Mouse (Mus musculus) forebrain, embryonic 11.5 days (tissue): ENCODE results near the gene Yy1. TPM values are rescaled to one million over a fixed set of nuclear protein-coding genes. Genes with fewer than 3 reads are reported as not detected.
A peak's percentile ranks its signal among the peaks of the same experiment; 100 is the strongest.

Experiments
- ATAC-seq: fragments of 200-750 bp; cut with Nextera tagmentation; replicated peaks from 2 replicates; pipeline ENCODE4 v1.8.0; 2017; ENCODE audit warnings: moderate TSS enrichment; ENCODE audit not compliant: low FRiP score
- DNase-seq: peaks from one replicate; pipeline ENCODE4 v3.0.0-alpha.2; 2017; ENCODE audit warnings: low spot score
- H3K27ac ChIP-seq: fragments of 300-500 bp; sonication (generic); 2 replicates; pipeline ENCODE4 v1.5.1; 2014; ENCODE audit warnings: low read depth, low read length
- H3K27me3 ChIP-seq: fragments of 300-500 bp; sonication (generic); 2 replicates; pipeline ENCODE4 v1.6.1; 2014; ENCODE audit warnings: mild to moderate bottlenecking, low read length, mixed read lengths; ENCODE audit not compliant: control insufficient read depth, insufficient read depth
- H3K36me3 ChIP-seq: fragments of 300-500 bp; sonication (generic); 2 replicates; pipeline ENCODE4 v1.6.1; 2014; ENCODE audit warnings: mild to moderate bottlenecking, low read length, moderate library complexity, mixed read lengths; ENCODE audit not compliant: control insufficient read depth, insufficient read depth
- H3K4me1 ChIP-seq: fragments of 300-500 bp; sonication (generic); replicated peaks from 2 replicates; pipeline ENCODE4 v1.6.1; 2014; ENCODE audit warnings: low read length, mixed read lengths; ENCODE audit not compliant: control insufficient read depth, insufficient read depth
- H3K4me2 ChIP-seq: fragments of 300-500 bp; sonication (generic); 2 replicates; pipeline ENCODE4 v1.6.1; 2014; ENCODE audit warnings: low read depth, mild to moderate bottlenecking, low read length, moderate library complexity, mixed read lengths; ENCODE audit not compliant: severe bottlenecking
- H3K4me3 ChIP-seq: fragments of 300-500 bp; sonication (generic); 2 replicates; pipeline ENCODE4 v1.5.1; 2014; ENCODE audit warnings: low read depth, low read length
- H3K9ac ChIP-seq: fragments of 300-500 bp; sonication (generic); 2 replicates; pipeline ENCODE4 v1.6.1; 2014; ENCODE audit warnings: low read length
- H3K9me3 ChIP-seq: fragments of 300-500 bp; sonication (generic); 2 replicates; pipeline ENCODE4 v1.6.1; 2016; ENCODE audit warnings: low read length, mixed read lengths; ENCODE audit not compliant: control insufficient read depth
- WGBS: fragments of 180-500 bp; shearing (Covaris S2); extraction: QIAGEN DNeasy Blood & Tissue Kit; methylation state at CpG from one replicate; pipeline ENCODE4 v1.1.7; 2014; 5-methylcytosine and 5-hydroxymethylcytosine counted together
- polyA plus RNA-seq: library from polyadenylated mRNA; unstranded; fragments of >200 nt; fragmentation: Nextera tagmentation; extraction: Ambion mirVana; gene quantifications from 2 replicates; pipeline ENCODE4 v1.2.1, GENCODE M21; 2014

Yy1 gene
- polyA plus RNA-seq, 1 experiment from 2014 or later = 22.1 TPM

GRCm38 (mm10) chr12:108825561-108826224 lies 32.9 kb downstream of the Yy1 start:
- no peaks in the 10 kb centered on the region; the same call in 1 of the 2 replicates for H3K36me3 ChIP-seq
- no peak overlapping the region for H3K9ac ChIP-seq
- H3K4me1 ChIP-seq = no peaks in the 10 kb centered on the region
- no peak overlapping the region for H3K4me2 ChIP-seq
- no peak overlapping the region for H3K4me3 ChIP-seq
- H3K27ac ChIP-seq = no peak overlapping the region
- DNase-seq = peak; percentile 43
- WGBS = 92% methylated on average over 13 of the region's 13 CpGs
- ATAC-seq = no peak
- H3K27me3 ChIP-seq = no peaks in the 10 kb centered on the region
- no peaks in the 10 kb centered on the region for H3K9me3 ChIP-seq

GRCm38 (mm10) chr12:108826282-108826957 lies 33.6 kb downstream of the Yy1 start:
- 95% methylated on average over 19 of the region's 19 CpGs for WGBS

GRCm38 (mm10) chr12:108826958-108827535 lies 34.3 kb downstream of the Yy1 start:
- WGBS = 94% methylated on average over 28 of the region's 28 CpGs
- Histone ChIP-seq H3K27ac (no peak overlapping the region), H3K4me2 (no peak overlapping the region), H3K36me3 (no peaks in the 10 kb centered on the region; the same call in 1 of the 2 replicates), H3K27me3 (no peaks in the 10 kb centered on the region), H3K4me3 (no peak overlapping the region), H3K4me1 (no peaks in the 10 kb centered on the region), H3K9me3 (no peaks in the 10 kb centered on the region), H3K9ac (no peak overlapping the region)
- ATAC-seq (no peak), DNase-seq (peak; percentile 42)

More at GRCm38 (mm10) chr12:108826282-108826957, 33.6 kb downstream of the Yy1 start:
- Histone ChIP-seq H3K4me3 (no peak overlapping the region), H3K27ac (no peak overlapping the region), H3K9me3 (no peaks in the 10 kb centered on the region), H3K4me1 (no peaks in the 10 kb centered on the region), H3K4me2 (no peak overlapping the region), H3K36me3 (no peaks in the 10 kb centered on the region; the same call in 1 of the 2 replicates), H3K27me3 (no peaks in the 10 kb centered on the region), H3K9ac (no peak overlapping the region)
- ATAC-seq = no peak
- peak; percentile 44 for DNase-seq

GRCm38 (mm10) chr12:108827641-108828040 lies 34.9 kb downstream of the Yy1 start:
- no peak overlapping the region for H3K27ac ChIP-seq
- no peak for ATAC-seq

GRCm38 (mm10) chr12:108829636-108830035 lies 36.9 kb downstream of the Yy1 start:
- ATAC-seq (no peak), DNase-seq (peak; percentile 30)
- H3K27me3 ChIP-seq = no peaks in the 10 kb centered on the region
- no peaks in the 10 kb centered on the region for H3K9me3 ChIP-seq
- no peak overlapping the region for H3K4me3 ChIP-seq
- WGBS = 85% methylated on average over 5 of the region's 5 CpGs
- H3K9ac ChIP-seq = no peak overlapping the region
- no peak overlapping the region for H3K4me2 ChIP-seq
- no peak overlapping the region for H3K27ac ChIP-seq
- H3K36me3 ChIP-seq = no peaks in the 10 kb centered on the region; the same call in 1 of the 2 replicates
- H3K4me1 ChIP-seq = no peaks in the 10 kb centered on the region; the same call in 1 of the 2 replicates

More at GRCm38 (mm10) chr12:108827641-108828040, 34.9 kb downstream of the Yy1 start:
- Histone ChIP-seq H3K4me2 (no peak overlapping the region), H3K27me3 (no peaks in the 10 kb centered on the region), H3K4me3 (no peak overlapping the region), H3K36me3 (no peaks in the 10 kb centered on the region; the same call in 1 of the 2 replicates), H3K9ac (no peak overlapping the region), H3K9me3 (no peaks in the 10 kb centered on the region), H3K4me1 (no peaks in the 10 kb centered on the region)
- DNase-seq = peak; percentile 31
- WGBS = 97% methylated on average over 6 of the region's 6 CpGs

- WGBS = 89% methylated on average over 6 of the region's 6 CpGs
- no peaks in the 10 kb centered on the region; the same call in 1 of the 2 replicates for H3K36me3 ChIP-seq
- no peak for ATAC-seq
These were observed 37.6 kb downstream of the Yy1 start for GRCm38 (mm10) chr12:108830358-108830757.

DNA sequence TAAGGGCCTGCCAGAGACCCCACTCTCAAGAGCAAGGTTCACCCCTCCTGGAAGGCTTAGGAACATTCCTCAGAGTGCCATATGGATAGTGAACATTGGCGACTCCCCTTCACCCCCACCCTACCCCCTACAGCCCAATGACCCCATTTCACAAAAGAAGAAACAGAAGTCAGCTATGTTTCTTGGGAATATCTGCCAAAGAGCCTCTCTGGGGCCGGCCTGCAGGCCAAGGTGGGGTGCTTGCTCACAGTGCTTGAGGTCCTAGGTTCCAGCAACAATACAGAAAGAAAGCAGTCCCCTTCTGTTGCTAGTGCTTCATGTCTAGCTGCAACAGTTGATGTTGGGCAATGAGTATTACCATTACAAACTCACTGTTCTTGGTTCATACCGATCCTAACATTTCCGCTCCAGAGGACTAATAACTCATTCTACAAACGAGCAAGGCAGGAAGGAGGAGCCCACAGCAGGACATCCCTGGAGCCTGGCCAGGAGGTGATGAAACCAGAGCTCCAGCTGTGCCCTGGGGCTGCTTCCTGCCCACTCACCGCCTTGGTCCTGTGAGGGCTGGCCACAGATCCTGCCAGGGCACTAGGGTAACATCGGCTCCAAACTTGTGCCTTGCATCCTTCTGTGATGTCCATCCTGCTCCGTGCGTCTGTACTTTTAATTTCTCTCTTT lies 39.3 kb downstream of the Yy1 start:
- peak; percentile 47 for DNase-seq

More at GRCm38 (mm10) chr12:108830358-108830757, 37.6 kb downstream of the Yy1 start:
- Histone ChIP-seq H3K4me1 (peaks cover 4% of the 10 kb centered on the region; the same call in 1 of the 2 replicates), H3K27ac (no peak overlapping the region), H3K4me3 (no peak overlapping the region), H3K4me2 (no peak overlapping the region), H3K9me3 (no peaks in the 10 kb centered on the region), H3K27me3 (no peaks in the 10 kb centered on the region), H3K9ac (no peak overlapping the region)
- DNase-seq = peak; percentile 38

GRCm38 (mm10) chr12:108832851-108833250 lies 40.1 kb downstream of the Yy1 start:
- no peak for DNase-seq
- no peaks in the 10 kb centered on the region; the same call in 1 of the 2 replicates for H3K36me3 ChIP-seq
- H3K9ac ChIP-seq = no peak overlapping the region
- H3K4me1 ChIP-seq = peaks cover 15% of the 10 kb centered on the region; the same call in 1 of the 2 replicates
- no peaks in the 10 kb centered on the region for H3K9me3 ChIP-seq
- no peak overlapping the region for H3K4me3 ChIP-seq
- H3K27me3 ChIP-seq = no peaks in the 10 kb centered on the region
- 93% methylated on average over 8 of the region's 8 CpGs for WGBS
- no peak for ATAC-seq
- no peak overlapping the region for H3K27ac ChIP-seq
- H3K4me2 ChIP-seq = no peak overlapping the region

More for the DNA sequence above, 39.3 kb downstream of the Yy1 start:
- WGBS = 66% methylated on average over 9 of the region's 9 CpGs
- H3K4me1 ChIP-seq = peaks cover 8% of the 10 kb centered on the region; the same call in 1 of the 2 replicates
- H3K27ac ChIP-seq = no peak overlapping the region
- H3K4me2 ChIP-seq = no peak overlapping the region
- no peaks in the 10 kb centered on the region; the same call in 1 of the 2 replicates for H3K36me3 ChIP-seq
- ATAC-seq = no peak
- no peaks in the 10 kb centered on the region for H3K27me3 ChIP-seq
- no peak overlapping the region for H3K9ac ChIP-seq
- no peak overlapping the region for H3K4me3 ChIP-seq
- no peaks in the 10 kb centered on the region for H3K9me3 ChIP-seq
